Mouse (Mus musculus): Measurements from ENCODE around the gene Cpb2. TPM values are rescaled to one million over a fixed set of nuclear protein-coding genes. Genes with fewer than 3 reads are reported as not detected.

The Cpb2 gene
- total and polyA plus RNA-seq, 2 experiments from 2014 or later = not detected

DNA sequence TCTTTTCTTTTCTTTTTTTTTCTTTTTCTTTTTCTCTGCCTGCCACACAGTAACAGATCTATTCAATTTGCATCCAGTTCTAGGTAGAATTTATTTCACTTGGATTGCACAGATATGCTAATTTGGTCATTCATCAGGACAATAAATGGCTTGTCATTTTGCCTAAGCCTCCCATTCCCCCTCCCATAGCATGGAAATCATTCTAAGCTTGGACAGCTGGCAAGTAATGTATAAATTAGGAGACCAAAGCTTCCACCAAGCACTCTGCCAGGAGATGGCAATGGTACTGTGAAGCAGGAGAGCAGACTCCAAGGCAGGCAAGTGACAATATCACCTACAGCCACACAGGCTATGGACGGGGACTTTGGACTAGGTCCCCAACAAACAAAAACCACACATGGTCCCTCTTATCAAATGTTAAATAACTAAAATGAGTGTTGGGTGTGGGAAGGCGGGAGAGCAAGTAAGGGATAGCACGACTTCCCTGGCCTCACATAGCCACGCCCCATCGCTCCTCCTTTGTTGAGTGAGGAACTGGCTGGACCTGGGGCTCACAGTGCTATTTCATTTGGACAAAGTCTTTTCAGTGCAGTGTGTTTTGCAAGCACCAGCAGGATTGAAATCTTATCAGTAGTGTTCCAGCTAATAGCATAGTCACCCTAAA lies 22.7 kb upstream of the Cpb2 start:
- no peak for ATAC-seq (ENCODE audit: insufficient read depth, low read depth)
- 76% methylated on average over 5 of the region's 5 CpGs for WGBS
- TF ChIP-seq EP300 (IDR thresholded peaks at IDR 0.05; ENCODE audit: low read depth) = no peak
- no peak for TF ChIP-seq CTCF (IDR thresholded peaks at IDR 0.05; ENCODE audit: low read depth)

DNA sequence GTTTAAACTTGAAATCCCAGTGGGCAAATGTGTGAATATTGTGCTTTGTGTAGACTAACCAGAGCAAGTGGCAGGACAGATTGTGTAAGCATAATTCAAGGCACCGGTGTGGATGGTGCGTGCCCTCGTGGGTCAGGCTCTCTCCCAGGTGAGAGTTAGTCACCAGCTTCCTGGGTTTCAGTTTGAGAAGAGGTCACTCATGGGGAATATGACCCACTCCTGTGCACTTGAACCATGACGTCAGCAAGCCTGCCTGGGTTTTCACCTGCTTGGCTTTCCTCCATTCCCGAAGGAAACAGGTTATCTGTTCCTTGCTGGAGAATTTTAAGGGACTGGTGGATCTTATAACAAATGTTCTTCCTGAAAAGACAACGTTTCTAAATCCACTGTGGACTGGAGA lies 19.7 kb upstream of the Cpb2 start:
- Histone ChIP-seq H3K4me2 (ENCODE audit: low read depth, low read length) (no peak overlapping the region), H3K36me3 (replicated peaks; ENCODE audit: control insufficient read depth, insufficient read depth, low read length) (0 out of 2 replicates have a peak, but pooled peaks cover 3% of the 10 kb centered on the region), H3K4me1 (ENCODE audit: control insufficient read depth, insufficient read depth) (no peaks in the 10 kb centered on the region), H3K9ac (replicated peaks; ENCODE audit: low read depth, low read length) (no peak overlapping the region), H3K27ac (ENCODE audit: low read depth) (no peak overlapping the region), H3K9me3 (replicated peaks; ENCODE audit: control insufficient read depth, low read length) (no peaks in the 10 kb centered on the region), H3K27me3 (ENCODE audit: control insufficient read depth, insufficient read depth, low read length) (no peaks in the 10 kb centered on the region), H3K4me3 (ENCODE audit: low read depth, low read length) (no peak overlapping the region)
- DNase-seq (ENCODE audit: low spot score) (no peak), ATAC-seq (ENCODE audit: insufficient read depth, low read depth) (no peak)
- 70% methylated on average over 6 of the region's 6 CpGs for WGBS
- no peak for TF ChIP-seq CTCF (IDR thresholded peaks at IDR 0.05; ENCODE audit: low read depth)
- no peak for TF ChIP-seq EP300 (IDR thresholded peaks at IDR 0.05; ENCODE audit: low read depth)

More for the DNA sequence above, 22.7 kb upstream of the Cpb2 start:
- no peak overlapping the region for H3K4me3 ChIP-seq (ENCODE audit: low read depth, low read length)
- H3K27me3 ChIP-seq (ENCODE audit: control insufficient read depth, insufficient read depth, low read length) = no peaks in the 10 kb centered on the region
- H3K9me3 ChIP-seq (replicated peaks; ENCODE audit: control insufficient read depth, low read length) = no peaks in the 10 kb centered on the region
- H3K36me3 ChIP-seq (replicated peaks; ENCODE audit: control insufficient read depth, insufficient read depth, low read length) = no peaks in the 10 kb centered on the region
- no peaks in the 10 kb centered on the region for H3K4me1 ChIP-seq (ENCODE audit: control insufficient read depth, insufficient read depth)
- no peak overlapping the region for H3K4me2 ChIP-seq (ENCODE audit: low read depth, low read length)
- no peak for DNase-seq (ENCODE audit: low spot score)
- no peak overlapping the region for H3K9ac ChIP-seq (replicated peaks; ENCODE audit: low read depth, low read length)
- no peak overlapping the region for H3K27ac ChIP-seq (ENCODE audit: low read depth)

DNA sequence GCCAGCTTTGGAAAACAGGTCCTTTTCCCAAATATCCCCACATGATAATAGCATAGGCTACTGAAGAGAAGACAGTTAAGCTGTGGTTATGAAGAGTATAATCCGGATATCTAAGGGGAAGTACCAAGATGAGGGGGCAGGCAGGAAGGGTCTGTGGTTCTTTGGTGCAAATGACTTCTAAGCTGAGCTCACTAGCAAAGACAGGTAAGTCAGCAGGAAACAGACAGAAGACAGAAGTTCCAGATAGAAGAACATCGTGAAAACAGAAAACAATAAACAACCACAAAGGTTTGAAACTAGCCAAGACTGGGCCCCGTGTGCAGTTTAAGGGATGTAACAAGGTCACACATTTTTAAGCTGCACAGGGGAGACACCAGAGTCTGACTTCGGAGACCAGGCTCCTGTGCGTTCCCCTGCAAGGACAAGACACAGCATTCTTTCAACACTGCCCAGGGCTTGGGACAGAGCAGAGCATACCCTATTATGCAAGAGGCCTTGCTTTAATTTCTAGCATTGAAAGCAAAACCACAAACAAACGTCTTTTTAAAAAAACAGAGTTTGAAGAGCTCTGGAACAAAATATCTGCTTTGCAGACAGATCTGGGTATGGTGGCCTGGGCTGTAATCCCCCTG lies 14.5 kb upstream of the Cpb2 start:
- ATAC-seq (ENCODE audit: insufficient read depth, low read depth) = no peak
- 57% methylated on average over 6 of the region's 6 CpGs for WGBS
- TF ChIP-seq CTCF (IDR thresholded peaks at IDR 0.05; ENCODE audit: low read depth) = no peak
- no peak for TF ChIP-seq EP300 (IDR thresholded peaks at IDR 0.05; ENCODE audit: low read depth)
- 0 out of 2 replicates have a peak, but pooled peaks cover 3% of the 10 kb centered on the region for H3K36me3 ChIP-seq (replicated peaks; ENCODE audit: control insufficient read depth, insufficient read depth, low read length)
- H3K9ac ChIP-seq (replicated peaks; ENCODE audit: low read depth, low read length) = no peak overlapping the region
- H3K27me3 ChIP-seq (ENCODE audit: control insufficient read depth, insufficient read depth, low read length) = no peaks in the 10 kb centered on the region
- H3K4me2 ChIP-seq (ENCODE audit: low read depth, low read length) = no peak overlapping the region
- DNase-seq (ENCODE audit: low spot score) = no peak
- no peak overlapping the region for H3K4me3 ChIP-seq (ENCODE audit: low read depth, low read length)
- H3K9me3 ChIP-seq (replicated peaks; ENCODE audit: control insufficient read depth, low read length) = no peaks in the 10 kb centered on the region
- no peaks in the 10 kb centered on the region for H3K4me1 ChIP-seq (ENCODE audit: control insufficient read depth, insufficient read depth)
- H3K27ac ChIP-seq (ENCODE audit: low read depth) = no peak overlapping the region

DNA sequence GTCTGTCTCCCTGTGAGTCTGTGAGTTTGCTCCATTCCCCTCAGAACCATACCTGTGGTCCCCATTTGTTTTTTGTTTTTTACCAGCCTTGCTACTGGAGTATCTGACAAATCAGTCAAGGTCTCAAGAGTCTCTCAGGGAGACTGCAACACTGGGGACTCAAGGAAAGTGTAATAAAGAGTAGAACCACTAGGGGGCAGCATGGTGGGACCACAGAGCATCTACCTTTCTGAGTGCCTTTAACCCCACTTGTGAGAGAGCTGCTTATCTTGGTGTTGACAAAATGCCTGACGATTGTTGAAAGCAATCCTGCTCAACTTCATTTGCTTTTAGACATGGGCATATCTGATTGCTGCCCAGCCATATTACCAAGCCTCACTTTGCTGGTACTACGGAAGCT lies 12.3 kb upstream of the Cpb2 start:
- no peak for ATAC-seq (ENCODE audit: insufficient read depth, low read depth)
- H3K4me2 ChIP-seq (ENCODE audit: low read depth, low read length) = no peak overlapping the region
- no peak for DNase-seq (ENCODE audit: low spot score)
- TF ChIP-seq EP300 (IDR thresholded peaks at IDR 0.05; ENCODE audit: low read depth) (no peak), CTCF (IDR thresholded peaks at IDR 0.05; ENCODE audit: low read depth) (peak; percentile 50)
- no peak overlapping the region for H3K4me3 ChIP-seq (ENCODE audit: low read depth, low read length)
- no peaks in the 10 kb centered on the region for H3K4me1 ChIP-seq (ENCODE audit: control insufficient read depth, insufficient read depth)
- WGBS = 23% methylated on average over 2 of the region's 2 CpGs
- H3K9me3 ChIP-seq (replicated peaks; ENCODE audit: control insufficient read depth, low read length) = no peaks in the 10 kb centered on the region
- H3K27me3 ChIP-seq (ENCODE audit: control insufficient read depth, insufficient read depth, low read length) = no peaks in the 10 kb centered on the region
- no peak overlapping the region for H3K9ac ChIP-seq (replicated peaks; ENCODE audit: low read depth, low read length)
- no peak overlapping the region for H3K27ac ChIP-seq (ENCODE audit: low read depth)
- H3K36me3 ChIP-seq (replicated peaks; ENCODE audit: control insufficient read depth, insufficient read depth, low read length) = 0 out of 2 replicates have a peak, but pooled peaks cover 3% of the 10 kb centered on the region

DNA sequence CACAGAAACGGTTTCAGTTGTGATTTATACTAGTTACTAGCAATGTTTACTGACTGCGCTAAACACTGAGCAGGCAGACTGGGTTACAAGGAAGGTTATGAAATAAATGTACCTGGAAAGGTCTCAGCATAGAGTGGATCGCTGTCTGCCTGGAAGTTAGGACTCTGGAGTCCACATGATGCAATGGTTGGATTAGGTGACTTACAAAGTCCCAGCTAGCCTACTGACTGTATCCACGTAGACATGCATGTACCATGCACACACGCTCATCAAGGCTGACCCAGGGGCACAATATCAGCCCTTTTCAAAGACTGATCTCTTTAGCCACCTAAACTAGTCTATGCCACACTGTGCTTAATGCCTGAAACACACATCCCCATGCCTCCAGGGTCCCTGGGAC lies 9.0 kb upstream of the Cpb2 start:
- Histone ChIP-seq H3K9me3 (replicated peaks; ENCODE audit: control insufficient read depth, low read length) (no peaks in the 10 kb centered on the region), H3K4me1 (ENCODE audit: control insufficient read depth, insufficient read depth) (no peaks in the 10 kb centered on the region), H3K36me3 (replicated peaks; ENCODE audit: control insufficient read depth, insufficient read depth, low read length) (no peaks in the 10 kb centered on the region), H3K27me3 (ENCODE audit: control insufficient read depth, insufficient read depth, low read length) (no peaks in the 10 kb centered on the region), H3K27ac (ENCODE audit: low read depth) (no peak overlapping the region), H3K4me2 (ENCODE audit: low read depth, low read length) (no peak overlapping the region), H3K9ac (replicated peaks; ENCODE audit: low read depth, low read length) (no peak overlapping the region), H3K4me3 (ENCODE audit: low read depth, low read length) (no peak overlapping the region)
- WGBS = 84% methylated on average over 5 of the region's 5 CpGs
- DNase-seq (ENCODE audit: low spot score) (no peak), ATAC-seq (ENCODE audit: insufficient read depth, low read depth) (no peak)
- TF ChIP-seq CTCF (IDR thresholded peaks at IDR 0.05; ENCODE audit: low read depth) (no peak), EP300 (IDR thresholded peaks at IDR 0.05; ENCODE audit: low read depth) (no peak)

Measured in heart, postnatal 0 days (tissue).